Mouse (Mus musculus) spleen, adult 2 months (tissue): ENCODE measurements around the gene Dis3l2. TPM values are rescaled to one million over a fixed set of nuclear protein-coding genes. Genes with fewer than 3 reads are reported as not detected.

Experiments
- DNase-seq, 2 experiments: peaks; one replicate each; pipeline versions ENCODE4 v3.0.0 to v3.0.0-alpha.2; 2012 to 2021; ENCODE audit warnings: low spot score in 2 of 2, low read depth in 1 of 2
- H3K27ac ChIP-seq: fragments of 200-500 bp; 2 replicates; pipeline ENCODE4 v1.5.1; 2012; ENCODE audit warnings: low read length, inconsistent platforms; ENCODE audit not compliant: insufficient read depth
- H3K27me3 ChIP-seq: fragments of 200-500 bp; 2 replicates; pipeline ENCODE4 v1.6.1; 2012; ENCODE audit warnings: mild to moderate bottlenecking, moderate library complexity, low read length, inconsistent platforms; ENCODE audit not compliant: control insufficient read depth, insufficient read depth
- H3K36me3 ChIP-seq: fragments of 200-500 bp; 2 replicates; pipeline ENCODE4 v1.6.1; 2012; ENCODE audit warnings: mild to moderate bottlenecking, low read length, inconsistent platforms; ENCODE audit not compliant: control insufficient read depth, insufficient read depth
- H3K4me1 ChIP-seq: fragments of 200-500 bp; 2 replicates; pipeline ENCODE4 v1.6.1; 2011; ENCODE audit warnings: inconsistent platforms; ENCODE audit not compliant: control insufficient read depth, insufficient read depth, insufficient read length
- H3K4me3 ChIP-seq: fragments of 200-500 bp; 2 replicates; pipeline ENCODE4 v1.5.1; 2011; ENCODE audit warnings: mild to moderate bottlenecking, inconsistent platforms; ENCODE audit not compliant: insufficient read depth, insufficient read length; ENCODE audit errors: extremely low read depth
- CTCF ChIP-seq: fragments of 200-500 bp; IDR thresholded peaks from 2 replicates; pipeline ENCODE4 v1.5.1; 2011; ENCODE audit warnings: mild to moderate bottlenecking, inconsistent platforms; ENCODE audit not compliant: insufficient read depth, insufficient read length, insufficient replicate concordance; ENCODE audit errors: extremely low read depth
- POLR2A ChIP-seq: fragments of 200-500 bp; IDR thresholded peaks from 2 replicates; pipeline ENCODE4 v1.6.1; 2011; ENCODE audit warnings: low read depth, low read length, inconsistent platforms
- WGBS: fragments of 180-500 bp; shearing (Covaris S2); methylation state at CpG from one replicate; pipeline ENCODE4 v1.1.7; 2018; 5-methylcytosine and 5-hydroxymethylcytosine counted together
- polyA plus RNA-seq: library from polyadenylated mRNA; depleted of rRNA; stranded (reverse); fragments of >200 nt; gene quantifications from 2 replicates; pipeline ENCODE4 v1.2.3, GENCODE M21; 2012; rRNA removed

Gene Dis3l2
- polyA plus RNA-seq: 8.8 and 11.0 TPM in 2 replicates

GRCm38 (mm10) chr1:86703300-86703964 lies at the start of gene Dis3l2:
TSS of gene Dis3l2 (plus strand) at chr1:86703808.
- Histone ChIP-seq H3K27me3 (no peaks in the 10 kb centered on the region), H3K27ac (peak within 1 kb of the TSS; percentile 34), H3K4me3 (peak within 1 kb of the TSS; percentile 87), H3K4me1 (peaks cover 4% of the 10 kb centered on the region; the same call in 1 of the 2 replicates), H3K36me3 (no peaks in the 10 kb centered on the region)
- peak; percentile 39 to 77 for DNase-seq
- TF ChIP-seq POLR2A (no peak; the same call in 1 of the 2 replicates), CTCF (no peak)
- whole genome bisulfite sequencing: 4% methylated on average over 54 of the region's 54 CpGs

- DNase-seq: no peak
- Histone ChIP-seq H3K4me1 (no peaks in the 10 kb centered on the region), H3K4me3 (no peak overlapping the region), H3K27ac (no peak overlapping the region), H3K27me3 (no peaks in the 10 kb centered on the region), H3K36me3 (no peaks in the 10 kb centered on the region)
- WGBS: 92% methylated on average over 5 of the region's 5 CpGs
- TF ChIP-seq CTCF (no peak), POLR2A (no peak)
Measured at GRCm38 (mm10) chr1:86657071-86657470, 46.5 kb upstream of the Dis3l2 start.

- no peaks in the 10 kb centered on the region for H3K36me3 ChIP-seq
- 0 out of 2 replicates have a peak, but pooled peaks cover 2% of the 10 kb centered on the region for H3K4me1 ChIP-seq
- H3K27ac ChIP-seq: no peak overlapping the region
- no peak for TF ChIP-seq POLR2A
- no peak for TF ChIP-seq CTCF
- H3K27me3 ChIP-seq: peaks cover 9% of the 10 kb centered on the region
- WGBS: 79% methylated on average over 2 of the region's 2 CpGs
- H3K4me3 ChIP-seq: no peak overlapping the region
- DNase-seq: no peak
Measured at GRCm38 (mm10) chr1:86665091-86665490, 38.5 kb upstream of the Dis3l2 start.

- DNase-seq: peak in 1 of 2 experiments; percentile 9
- H3K27ac ChIP-seq: no peak overlapping the region
- H3K27me3 ChIP-seq: peaks cover 11% of the 10 kb centered on the region
- TF ChIP-seq POLR2A (no peak), CTCF (peak; percentile 39; the same call in 1 of the 2 replicates)
- no peaks in the 10 kb centered on the region for H3K36me3 ChIP-seq
- H3K4me1 ChIP-seq: peaks cover 6% of the 10 kb centered on the region; the same call in 1 of the 2 replicates
- peak overlapping the region; percentile 21; the same call in 1 of the 2 replicates for H3K4me3 ChIP-seq
- 3% methylated on average over 44 of the region's 44 CpGs for WGBS
Measured at GRCm38 (mm10) chr1:86669552-86670273, 33.9 kb upstream of the Dis3l2 start.

GRCm38 (mm10) chr1:86670279-86671038 lies 33.1 kb upstream of the Dis3l2 start, which contains the start of gene Nppc:
TSS of gene Nppc (minus strand) at chr1:86670571.
- peaks cover 11% of the 10 kb centered on the region for H3K27me3 ChIP-seq
- no peaks in the 10 kb centered on the region for H3K36me3 ChIP-seq
- TF ChIP-seq CTCF: no peak
- TF ChIP-seq POLR2A: no peak
- no peak for DNase-seq
- peak within 1 kb of the TSS; percentile 21; the same call in 1 of the 2 replicates for H3K4me3 ChIP-seq
- WGBS: 6% methylated on average over 59 of the region's 59 CpGs
- H3K27ac ChIP-seq: no peak within 1 kb of the TSS
- H3K4me1 ChIP-seq: peaks cover 6% of the 10 kb centered on the region; the same call in 1 of the 2 replicates

- no peak for TF ChIP-seq CTCF
- no peak for TF ChIP-seq POLR2A
- no peak overlapping the region for H3K4me3 ChIP-seq
- 80% methylated on average over 9 of the region's 9 CpGs for WGBS
- DNase-seq: no peak
- peaks cover 6% of the 10 kb centered on the region; the same call in 1 of the 2 replicates for H3K4me1 ChIP-seq
- peaks cover 6% of the 10 kb centered on the region for H3K27me3 ChIP-seq
- H3K27ac ChIP-seq: no peak overlapping the region
- no peaks in the 10 kb centered on the region for H3K36me3 ChIP-seq
Measured at GRCm38 (mm10) chr1:86674385-86674784, 29.2 kb upstream of the Dis3l2 start.
